Mouse (Mus musculus): ENCODE results near the gene Slc35a5. TPM values are rescaled to one million over a fixed set of nuclear protein-coding genes. Genes with fewer than 3 reads are reported as not detected.
A peak's percentile ranks its signal among the peaks of the same experiment; 100 is the strongest.

Gene Slc35a5
- total and polyA plus RNA-seq, 2 experiments from 2014 or later: 29.4 to 34.7 TPM

DNA sequence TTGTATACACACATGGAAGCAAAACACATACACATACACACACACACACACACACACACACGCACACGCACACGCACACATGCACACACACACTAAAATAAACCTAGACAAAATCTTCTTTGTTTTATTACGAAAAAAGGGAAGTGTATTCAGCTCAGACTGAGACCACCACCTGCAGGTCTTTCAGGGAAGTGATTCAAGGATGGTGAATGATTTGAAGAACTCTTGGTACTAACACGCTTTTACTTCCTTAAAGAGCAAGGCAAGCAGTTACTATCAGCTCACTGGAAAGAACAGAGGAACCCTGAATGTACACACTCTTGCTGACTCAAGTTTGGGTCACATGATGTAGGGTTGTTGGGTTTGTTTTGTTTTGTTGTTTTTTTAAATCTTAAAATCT, 15.9 kb downstream of the Slc35a5 start:
- H3K9me3 ChIP-seq (ENCODE audit: low read length): no peaks in the 10 kb centered on the region
- no peaks in the 10 kb centered on the region for H3K4me1 ChIP-seq (ENCODE audit: insufficient read depth)
- no peak overlapping the region for H3K4me2 ChIP-seq (ENCODE audit: low read depth)
- no peak overlapping the region for H3K9ac ChIP-seq
- H3K36me3 ChIP-seq (ENCODE audit: insufficient read depth): peaks cover 63% of the 10 kb centered on the region
- H3K4me3 ChIP-seq (ENCODE audit: low read depth, low read length): no peak overlapping the region
- TF ChIP-seq CTCF (IDR thresholded peaks at IDR 0.05; ENCODE audit: low read depth): peak; percentile 52
- no peak for ATAC-seq
- H3K27me3 ChIP-seq (ENCODE audit: insufficient read depth, low read length): no peaks in the 10 kb centered on the region
- DNase-seq: peak; percentile 16
- H3K27ac ChIP-seq (ENCODE audit: low read depth, low read length): no peak overlapping the region
- WGBS: 94% methylated on average over 5 of the region's 5 CpGs

DNA sequence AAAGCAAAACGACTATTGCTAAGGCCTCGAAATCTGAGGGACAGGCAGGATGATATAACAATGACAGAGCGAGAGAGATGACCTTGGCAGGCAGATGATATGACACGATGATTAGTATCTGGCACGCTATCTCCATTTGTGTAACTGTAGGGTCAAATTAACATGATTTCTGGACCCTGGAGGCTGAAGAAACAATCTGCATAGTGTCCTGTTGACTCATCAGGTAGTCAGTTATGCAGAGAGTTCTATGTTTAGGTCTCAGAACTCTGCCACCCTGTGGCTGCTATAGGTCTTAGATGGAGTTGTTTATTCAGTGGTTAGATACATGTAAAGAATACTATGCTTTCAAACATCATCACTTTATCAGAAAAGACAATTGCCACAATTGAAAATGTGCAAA, 16.8 kb downstream of the Slc35a5 start:
- ATAC-seq: no peak
- Histone ChIP-seq H3K9ac (no peak overlapping the region), H3K27ac (ENCODE audit: low read depth, low read length) (no peak overlapping the region), H3K4me2 (ENCODE audit: low read depth) (no peak overlapping the region), H3K4me1 (ENCODE audit: insufficient read depth) (no peaks in the 10 kb centered on the region), H3K4me3 (ENCODE audit: low read depth, low read length) (no peak overlapping the region), H3K36me3 (ENCODE audit: insufficient read depth) (peaks cover 63% of the 10 kb centered on the region), H3K27me3 (ENCODE audit: insufficient read depth, low read length) (no peaks in the 10 kb centered on the region), H3K9me3 (ENCODE audit: low read length) (no peaks in the 10 kb centered on the region)
- DNase-seq: no peak
- WGBS: 95% methylated on average over 5 of the region's 5 CpGs
- 0 out of 2 replicates have a peak, but pooled peaks have one; percentile 15 for TF ChIP-seq CTCF (IDR thresholded peaks at IDR 0.05; ENCODE audit: low read depth)

DNA sequence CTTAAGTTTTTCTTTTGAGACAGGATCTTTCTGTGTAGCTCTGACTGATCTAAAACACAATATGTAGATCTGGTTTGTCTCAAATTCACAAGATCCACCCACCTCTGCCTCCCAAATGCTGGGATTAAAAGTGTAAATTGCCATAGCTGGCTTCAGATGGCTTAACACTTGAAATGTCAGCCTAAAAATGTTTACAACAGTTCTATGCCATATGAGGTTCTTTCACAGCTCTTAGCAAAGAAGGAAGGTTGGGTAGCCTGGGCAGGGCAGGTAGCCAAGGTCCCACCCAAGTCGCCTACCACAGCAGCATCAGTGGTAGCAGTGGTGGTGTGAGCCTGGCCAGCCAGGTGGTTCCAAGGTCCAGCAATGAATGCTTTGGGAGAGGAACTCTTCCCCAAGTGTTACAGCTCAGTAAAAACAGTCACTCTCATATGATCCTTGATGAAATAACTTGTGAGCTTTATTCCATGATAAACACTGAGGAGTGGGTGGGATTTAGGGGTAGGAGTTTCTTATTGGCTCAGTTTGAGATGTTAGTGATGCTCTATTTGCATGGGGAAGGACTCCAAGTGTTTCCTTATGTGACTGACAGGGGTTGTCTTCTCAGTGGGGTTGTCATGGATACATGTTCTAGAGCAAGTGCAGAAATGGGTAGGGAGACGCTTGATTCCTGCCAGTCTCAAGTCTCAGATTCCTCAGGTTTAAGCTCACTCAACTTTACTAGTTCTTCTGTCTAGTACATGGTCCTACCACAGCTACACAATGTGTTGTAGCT, 30.4 kb downstream of the Slc35a5 start:
- no peaks in the 10 kb centered on the region for H3K4me1 ChIP-seq (ENCODE audit: insufficient read depth)
- WGBS: 85% methylated on average over 2 of the region's 2 CpGs
- DNase-seq (no peak), ATAC-seq (no peak)
- no peak for TF ChIP-seq CTCF (IDR thresholded peaks at IDR 0.05; ENCODE audit: low read depth)
- H3K27ac ChIP-seq (ENCODE audit: low read depth, low read length): no peak overlapping the region
- no peaks in the 10 kb centered on the region for H3K36me3 ChIP-seq (ENCODE audit: insufficient read depth)
- H3K4me2 ChIP-seq (ENCODE audit: low read depth): no peak overlapping the region
- no peaks in the 10 kb centered on the region for H3K9me3 ChIP-seq (ENCODE audit: low read length)
- no peak overlapping the region for H3K4me3 ChIP-seq (ENCODE audit: low read depth, low read length)
- no peaks in the 10 kb centered on the region for H3K27me3 ChIP-seq (ENCODE audit: insufficient read depth, low read length)
- H3K9ac ChIP-seq: no peak overlapping the region

DNA sequence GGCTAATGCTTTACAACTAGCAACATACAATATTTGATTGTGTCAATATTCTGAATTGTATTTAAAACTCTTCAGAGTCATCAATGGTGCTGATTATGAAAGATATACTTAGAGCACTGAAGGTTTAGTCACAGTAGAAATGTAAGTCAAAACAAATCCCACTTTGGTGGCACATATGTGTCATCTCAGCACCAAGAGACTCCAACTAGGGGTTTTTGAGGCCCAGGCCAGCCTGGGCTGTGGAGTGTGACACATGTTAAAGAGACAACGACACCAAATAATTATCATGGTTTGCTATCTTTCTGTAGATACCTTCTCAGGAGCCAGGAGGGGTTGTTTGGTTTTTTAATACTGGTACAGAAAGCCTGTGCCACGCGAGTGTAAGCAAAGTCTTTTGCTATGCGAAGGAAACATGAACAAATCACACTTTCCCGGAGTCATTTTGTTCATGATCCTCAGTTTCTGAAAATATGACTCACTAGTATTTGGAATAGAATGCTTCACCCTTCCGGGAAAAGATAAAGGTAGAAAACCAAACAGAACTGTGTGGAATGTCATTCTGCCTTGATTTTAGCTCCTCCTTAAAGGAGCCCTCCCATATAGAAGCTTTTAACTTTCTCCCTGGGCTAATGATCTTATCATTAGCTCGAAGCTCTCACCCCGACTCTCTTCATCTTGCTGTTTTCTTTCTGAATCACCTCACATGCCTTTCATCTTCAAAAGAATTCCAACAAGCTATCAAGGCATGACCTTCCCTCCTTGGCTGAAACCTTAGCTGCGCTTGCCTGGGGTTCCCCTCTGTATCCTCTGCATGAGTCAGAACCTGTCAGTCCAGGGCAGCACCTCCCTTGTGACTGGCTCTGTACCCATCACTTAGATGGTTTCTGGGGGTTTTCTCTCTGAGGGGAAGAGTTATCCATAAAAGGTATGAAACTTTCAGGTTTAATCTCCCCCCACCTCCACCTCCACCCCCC, 34.0 kb downstream of the Slc35a5 start:
- Histone ChIP-seq H3K4me2 (ENCODE audit: low read depth) (no peak overlapping the region), H3K4me3 (ENCODE audit: low read depth, low read length) (no peak overlapping the region), H3K36me3 (ENCODE audit: insufficient read depth) (no peaks in the 10 kb centered on the region), H3K27me3 (ENCODE audit: insufficient read depth, low read length) (no peaks in the 10 kb centered on the region), H3K9me3 (ENCODE audit: low read length) (no peaks in the 10 kb centered on the region), H3K9ac (no peak overlapping the region), H3K27ac (ENCODE audit: low read depth, low read length) (no peak overlapping the region), H3K4me1 (ENCODE audit: insufficient read depth) (no peaks in the 10 kb centered on the region)
- no peak for ATAC-seq
- TF ChIP-seq CTCF (IDR thresholded peaks at IDR 0.05; ENCODE audit: low read depth): no peak
- 78% methylated on average over 9 of the region's 9 CpGs for WGBS
- DNase-seq: no peak

DNA sequence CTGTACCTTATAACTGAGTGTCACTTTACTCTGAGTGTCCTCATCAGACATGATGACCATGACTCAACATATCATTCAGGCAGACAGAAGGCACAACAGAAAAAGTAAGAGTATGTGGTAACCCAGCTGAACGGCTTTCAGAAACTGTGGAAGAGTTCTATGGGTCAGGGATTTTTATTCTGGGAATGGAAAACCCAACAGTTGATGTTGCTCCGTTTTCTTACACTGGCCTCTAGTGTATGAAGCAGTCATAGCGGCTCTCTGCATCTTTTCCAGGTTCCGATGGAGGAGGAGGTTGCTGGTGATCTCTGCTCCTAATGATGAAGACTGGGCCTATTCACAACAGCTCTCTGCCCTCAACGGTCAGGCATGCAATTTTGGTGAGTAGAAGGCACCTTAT, 35.9 kb downstream of the Slc35a5 start:
- Histone ChIP-seq H3K27ac (ENCODE audit: low read depth, low read length) (no peak overlapping the region), H3K4me3 (ENCODE audit: low read depth, low read length) (no peak overlapping the region), H3K4me1 (ENCODE audit: insufficient read depth) (no peaks in the 10 kb centered on the region), H3K36me3 (ENCODE audit: insufficient read depth) (no peaks in the 10 kb centered on the region), H3K9me3 (ENCODE audit: low read length) (no peaks in the 10 kb centered on the region), H3K27me3 (ENCODE audit: insufficient read depth, low read length) (no peaks in the 10 kb centered on the region), H3K9ac (no peak overlapping the region), H3K4me2 (ENCODE audit: low read depth) (no peak overlapping the region)
- DNase-seq: peak; percentile 13
- 67% methylated on average over 5 of the region's 5 CpGs for WGBS
- peak; percentile 51 for TF ChIP-seq CTCF (IDR thresholded peaks at IDR 0.05; ENCODE audit: low read depth)
- no peak for ATAC-seq

DNA sequence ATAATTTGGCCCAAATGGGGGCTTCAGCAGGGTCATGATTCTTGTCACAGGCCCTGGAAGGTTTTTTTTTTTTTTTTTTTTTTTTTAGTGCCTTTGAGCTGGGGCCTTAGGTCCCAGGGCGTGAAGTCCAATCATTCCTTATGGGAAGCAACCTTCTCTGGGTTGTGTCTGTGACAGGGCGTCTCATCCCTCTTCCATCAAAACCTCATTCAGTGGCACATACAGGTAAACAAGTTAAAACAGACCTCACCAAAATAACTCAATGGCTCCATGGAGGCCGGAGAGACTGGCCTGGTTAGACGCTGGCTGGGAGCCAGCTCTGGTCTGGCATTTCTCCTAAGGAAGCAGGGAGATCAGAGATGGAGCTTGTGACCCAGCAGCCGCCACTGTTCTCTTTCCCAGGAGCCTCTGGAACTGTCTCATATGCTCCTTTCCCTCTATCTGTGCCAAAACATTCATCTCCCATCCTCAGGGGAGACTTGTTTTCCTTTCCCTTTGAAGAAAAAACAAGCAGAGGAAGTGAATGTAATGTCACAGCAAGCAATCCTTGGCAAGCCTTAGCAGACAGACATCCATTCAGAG, 37.6 kb downstream of the Slc35a5 start:
- H3K4me2 ChIP-seq (ENCODE audit: low read depth): no peak overlapping the region
- ATAC-seq (peak; percentile 20; the same call in 1 of the 2 replicates), DNase-seq (peak; percentile 31)
- 49% methylated on average over 5 of the region's 5 CpGs for WGBS
- H3K9me3 ChIP-seq (ENCODE audit: low read length): no peaks in the 10 kb centered on the region
- no peak overlapping the region for H3K9ac ChIP-seq
- no peaks in the 10 kb centered on the region for H3K36me3 ChIP-seq (ENCODE audit: insufficient read depth)
- no peaks in the 10 kb centered on the region for H3K27me3 ChIP-seq (ENCODE audit: insufficient read depth, low read length)
- no peak overlapping the region for H3K4me3 ChIP-seq (ENCODE audit: low read depth, low read length)
- no peak overlapping the region for H3K27ac ChIP-seq (ENCODE audit: low read depth, low read length)
- no peaks in the 10 kb centered on the region for H3K4me1 ChIP-seq (ENCODE audit: insufficient read depth)
- TF ChIP-seq CTCF (IDR thresholded peaks at IDR 0.05; ENCODE audit: low read depth): no peak
